Mouse (Mus musculus): ENCODE results near the gene Mphosph9.

DNA sequence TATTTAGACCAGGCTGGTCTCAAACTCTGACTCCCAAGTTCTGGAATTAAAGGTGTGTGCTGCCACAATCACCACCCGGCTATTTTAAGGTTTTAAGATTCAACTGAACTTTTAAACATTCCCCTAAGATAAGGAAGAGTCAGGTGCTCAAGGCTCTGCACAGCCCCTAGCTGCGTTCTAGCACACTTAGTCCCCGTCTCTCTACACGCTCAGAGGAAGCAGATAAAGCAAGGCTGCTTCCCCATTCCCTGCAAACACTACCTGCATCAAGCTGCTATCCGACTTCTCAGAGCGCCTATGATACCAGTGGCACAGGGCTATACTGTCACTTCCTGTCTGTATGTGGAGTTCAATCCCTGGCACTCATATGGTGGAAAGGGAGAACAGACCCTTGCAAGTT is 60.1 kb downstream of the Mphosph9 start:
- TF ChIP-seq CTCF (IDR thresholded peaks at IDR 0.05; ENCODE audit: control insufficient read depth, insufficient read depth, low read length) (no peak), POLR2A (IDR thresholded peaks at IDR 0.05; ENCODE audit: borderline replicate concordance, control insufficient read depth, low read depth, low read length) (no peak)

Measured in bone marrow, adult 2 months (tissue).